Mouse (Mus musculus) brain, embryonic 14.5 days (tissue): Measurements from ENCODE around the gene Cep55. TPM values are rescaled to one million over a fixed set of nuclear protein-coding genes. Genes with fewer than 3 reads are reported as not detected.

Experiments used
- DNase-seq: peaks from one replicate; pipeline ENCODE4 v3.0.0-alpha.2; 2011; ENCODE audit warnings: low read depth
- CTCF ChIP-seq: fragments of 200-500 bp; IDR thresholded peaks from 2 replicates; pipeline ENCODE4 v1.5.1; 2012; ENCODE audit warnings: inconsistent platforms, mild to moderate bottlenecking, moderate library complexity, borderline replicate concordance; ENCODE audit not compliant: insufficient read depth, insufficient read length; ENCODE audit errors: extremely low read depth
- POLR2A ChIP-seq: fragments of 200-500 bp; IDR thresholded peaks from 2 replicates; pipeline ENCODE4 v1.6.1; 2012; ENCODE audit warnings: mild to moderate bottlenecking, inconsistent platforms, borderline replicate concordance; ENCODE audit not compliant: poor library complexity, insufficient read depth, insufficient read length, severe bottlenecking; ENCODE audit errors: extremely low read depth
- polyA plus RNA-seq: library from polyadenylated mRNA; depleted of rRNA; stranded (reverse); fragments of >200 nt; gene quantifications from 2 replicates; pipeline ENCODE4 v1.2.3, GENCODE M21; 2012; rRNA removed

Cep55 gene
- polyA plus RNA-seq, 1 experiment: 9.3 TPM

- no peak for TF ChIP-seq CTCF
- no peak for TF ChIP-seq POLR2A
- DNase-seq: no peak
Observed at GRCm38 (mm10) chr19:38114834-38115491, 60.2 kb downstream of the Cep55 start.

GRCm38 (mm10) chr19:38120123-38120760, 65.4 kb downstream of the Cep55 start:
- DNase-seq: no peak
- TF ChIP-seq CTCF: no peak
- TF ChIP-seq POLR2A: no peak

- peak; percentile 1 for DNase-seq
- no peak for TF ChIP-seq POLR2A
- TF ChIP-seq CTCF: no peak
Observed at GRCm38 (mm10) chr19:38123921-38124320, 69.1 kb downstream of the Cep55 start.

Other genes with a start within 250 kb of the Cep55 start
- 3.4 and 4.6 TPM in 2 replicates for gene Myof, start 11.4 kb upstream of the Cep55 start, polyA plus RNA-seq
- 0.10 TPM in 2 replicates for gene Ffar4, start 42.1 kb downstream of the Cep55 start, polyA plus RNA-seq
- 2.0 and 2.4 TPM in 2 replicates for gene Rbp4, start 70.3 kb downstream of the Cep55 start, polyA plus RNA-seq
- 0.25 and 0.26 TPM in 2 replicates for gene Pde6c, start 77.8 kb downstream of the Cep55 start, polyA plus RNA-seq
- gene Fra10ac1, start 169.1 kb downstream of the Cep55 start, polyA plus RNA-seq: 24.4 and 25.6 TPM in 2 replicates
- 9.0 and 11.4 TPM in 2 replicates for gene Lgi1, start 209.5 kb downstream of the Cep55 start, polyA plus RNA-seq